Mouse (Mus musculus) inflammation-experienced regulatory T-cells, adult 6 months (primary cell): ENCODE results near the gene Rps6ka5. TPM values are rescaled to one million over a fixed set of nuclear protein-coding genes. Genes with fewer than 3 reads are reported as not detected.

Source experiments
- ATAC-seq: one replicate; pipeline ENCODE4 v1.8.0; 2017
- polyA plus RNA-seq, 3 experiments: library from polyadenylated mRNA; unstranded; fragments of 100-300 nt; shearing (Covaris generic); gene quantifications; one replicate each; pipeline ENCODE4 v1.2.1; 2017

The Rps6ka5 gene
- polyA plus RNA-seq, 3 experiments from 2014 or later = 3.1 to 6.5 (median 5.4) TPM

DNA sequence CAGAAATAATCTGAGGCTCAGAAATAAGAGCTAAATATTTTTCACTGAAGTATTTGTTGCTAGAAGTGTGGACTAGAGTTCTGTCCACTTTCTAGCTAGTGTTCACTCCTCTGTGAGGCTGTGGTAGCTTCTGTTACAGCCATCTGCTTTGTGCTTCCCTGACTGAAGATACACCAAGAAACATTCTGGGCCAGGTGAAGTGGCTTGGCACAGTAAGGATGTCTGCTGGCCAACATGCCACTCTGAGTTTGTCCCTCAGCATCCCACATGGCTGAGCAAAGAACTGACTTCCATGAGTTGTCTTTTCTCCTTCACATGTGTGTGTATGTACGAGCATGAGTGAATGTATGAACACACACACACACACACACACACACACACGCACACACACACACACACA lies 147.6 kb downstream of the Rps6ka5 start:
- ATAC-seq = no peak

GRCm38 (mm10) chr12:100578291-100578690 lies 148.5 kb downstream of the Rps6ka5 start:
- peak; percentile 54 for ATAC-seq

DNA sequence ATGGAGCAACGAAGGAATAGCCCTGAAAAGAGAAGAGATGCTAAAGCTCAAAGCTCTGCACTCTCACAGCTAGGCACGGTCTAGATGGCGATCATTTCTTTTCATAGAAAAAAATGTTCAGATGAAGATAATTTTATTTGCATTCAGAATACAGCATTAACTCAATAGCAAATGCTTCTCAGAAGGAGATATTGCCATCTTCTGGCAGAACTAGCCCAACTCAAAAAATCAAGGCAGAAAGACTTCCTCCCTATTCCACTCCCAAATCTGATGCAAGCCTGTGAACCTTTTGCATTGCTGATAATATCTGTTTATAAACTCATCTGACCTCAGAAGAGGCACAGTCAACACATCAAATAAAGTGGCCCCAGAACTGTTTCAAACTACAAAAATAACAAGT lies 151.0 kb downstream of the Rps6ka5 start:
- no peak for ATAC-seq

DNA sequence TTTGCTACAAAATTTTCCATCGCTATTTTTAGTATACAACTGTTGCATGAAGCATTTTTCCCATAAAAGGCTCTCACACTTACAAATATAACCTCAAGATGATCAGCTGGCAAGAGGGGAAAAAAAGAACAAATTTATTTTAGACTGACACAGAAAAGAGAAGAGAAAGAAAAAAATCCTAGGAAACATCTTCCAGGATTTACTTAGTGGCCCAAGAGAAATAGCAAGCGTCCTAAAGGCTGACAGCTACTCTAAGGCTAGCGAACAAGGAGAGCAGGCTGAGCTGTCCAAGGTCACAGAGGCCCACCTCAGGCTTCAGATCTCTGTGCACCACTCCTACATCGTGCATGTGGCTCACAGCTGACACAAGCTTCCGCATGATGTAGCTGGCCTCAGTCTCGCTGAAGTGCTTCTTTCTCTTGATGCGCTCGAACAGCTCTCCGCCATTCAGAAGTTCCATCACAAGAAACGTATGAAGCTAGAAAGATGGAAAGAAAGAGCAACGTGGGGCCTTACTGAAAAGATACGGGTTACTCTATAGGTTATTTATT lies 156.2 kb downstream of the Rps6ka5 start:
- no peak for ATAC-seq

DNA sequence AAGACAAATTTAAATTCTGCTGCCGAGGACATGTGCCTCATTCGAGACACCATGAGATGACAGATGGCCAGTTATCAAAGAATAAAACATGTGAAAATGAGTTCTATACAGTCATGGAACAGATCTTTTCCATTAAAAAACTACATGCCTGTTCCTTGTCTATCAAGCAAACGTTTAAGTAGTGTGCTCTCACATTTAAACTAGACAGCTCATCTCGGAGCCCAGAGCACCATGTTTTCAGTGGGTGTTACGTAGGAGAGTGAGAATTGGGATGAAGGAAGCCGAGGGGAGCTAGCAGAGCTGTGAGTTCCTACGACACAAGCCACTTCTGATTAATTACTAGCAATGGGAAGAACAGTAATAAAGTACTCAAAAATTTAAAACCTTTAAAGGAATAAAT lies 158.0 kb downstream of the Rps6ka5 start:
- no peak for ATAC-seq

GRCm38 (mm10) chr12:100568105-100568504 lies 158.7 kb downstream of the Rps6ka5 start:
- ATAC-seq = no peak

GRCm38 (mm10) chr12:100567627-100568026 lies 159.2 kb downstream of the Rps6ka5 start:
- no peak for ATAC-seq

- ATAC-seq = no peak
Measured at GRCm38 (mm10) chr12:100553675-100554074, 173.1 kb downstream of the Rps6ka5 start.

DNA sequence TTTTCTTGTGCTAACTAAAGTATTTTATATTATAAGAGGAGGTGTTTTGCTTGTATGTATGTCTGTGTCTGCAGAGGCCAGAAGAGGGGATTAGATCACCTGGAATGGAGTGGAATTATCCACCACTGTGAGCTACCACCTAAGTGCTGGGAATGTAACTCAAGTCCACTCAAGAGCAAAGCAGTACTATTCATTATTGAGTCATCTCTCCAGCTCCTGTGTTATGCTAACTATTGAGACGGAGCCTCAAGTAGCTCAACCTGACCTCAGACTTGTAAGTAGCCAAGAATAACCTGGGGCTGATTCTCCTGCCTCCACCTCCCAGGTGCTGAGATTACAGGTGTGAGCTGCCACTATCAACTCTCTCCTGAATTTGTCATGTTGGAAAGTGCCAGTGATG lies 174.8 kb downstream of the Rps6ka5 start:
- ATAC-seq = no peak

DNA sequence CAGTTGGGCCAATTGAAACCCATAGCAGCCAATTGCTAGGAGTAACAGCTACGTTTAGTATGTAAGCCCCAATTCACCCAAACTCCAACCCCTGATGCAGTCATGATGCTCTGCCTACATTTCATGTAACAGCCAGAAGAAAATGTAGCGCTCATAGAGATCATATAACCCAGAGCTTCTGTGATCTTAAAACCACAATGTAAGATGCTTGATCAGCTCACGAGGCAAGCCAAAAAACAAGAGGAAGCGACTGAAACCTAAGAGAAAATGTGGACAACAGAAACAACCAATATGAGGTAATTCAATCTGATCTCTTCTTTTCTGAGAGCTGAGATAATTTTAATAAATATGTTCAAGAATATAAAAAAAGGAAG lies 182.6 kb downstream of the Rps6ka5 start:
- ATAC-seq = no peak

- no peak for ATAC-seq
Measured at GRCm38 (mm10) chr12:100543437-100544193, 183.2 kb downstream of the Rps6ka5 start.

GRCm38 (mm10) chr12:100542494-100542893 lies 184.3 kb downstream of the Rps6ka5 start:
- no peak for ATAC-seq

- no peak for ATAC-seq
Measured at GRCm38 (mm10) chr12:100542076-100542475, 184.7 kb downstream of the Rps6ka5 start.

GRCm38 (mm10) chr12:100539158-100539714 lies 187.5 kb downstream of the Rps6ka5 start:
- ATAC-seq = no peak

- ATAC-seq = no peak
Measured at GRCm38 (mm10) chr12:100538445-100539157, 188.2 kb downstream of the Rps6ka5 start.

DNA sequence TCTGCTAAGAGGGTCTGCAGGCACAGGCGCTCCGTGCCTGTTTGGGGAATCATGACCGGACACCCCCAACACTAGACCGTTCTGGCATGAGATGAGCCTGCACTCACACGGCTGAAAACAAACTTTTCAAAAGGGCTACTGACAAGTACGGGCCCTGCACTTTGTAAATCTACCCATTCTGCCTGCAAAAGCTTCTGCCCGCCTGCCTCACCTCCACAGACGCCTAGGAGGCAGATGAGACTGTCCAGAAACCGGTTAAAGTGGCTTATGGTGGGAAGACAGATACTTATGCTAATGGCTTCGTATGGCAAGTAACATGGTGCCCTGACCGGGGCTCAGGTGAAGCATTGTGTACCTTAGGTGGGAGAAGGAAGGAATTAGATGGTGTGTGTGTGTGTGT lies 189.7 kb downstream of the Rps6ka5 start:
- no peak for ATAC-seq

GRCm38 (mm10) chr12:100535028-100535427 lies 191.8 kb downstream of the Rps6ka5 start:
- ATAC-seq = no peak

GRCm38 (mm10) chr12:100534028-100534427 lies 192.8 kb downstream of the Rps6ka5 start:
- ATAC-seq = no peak

DNA sequence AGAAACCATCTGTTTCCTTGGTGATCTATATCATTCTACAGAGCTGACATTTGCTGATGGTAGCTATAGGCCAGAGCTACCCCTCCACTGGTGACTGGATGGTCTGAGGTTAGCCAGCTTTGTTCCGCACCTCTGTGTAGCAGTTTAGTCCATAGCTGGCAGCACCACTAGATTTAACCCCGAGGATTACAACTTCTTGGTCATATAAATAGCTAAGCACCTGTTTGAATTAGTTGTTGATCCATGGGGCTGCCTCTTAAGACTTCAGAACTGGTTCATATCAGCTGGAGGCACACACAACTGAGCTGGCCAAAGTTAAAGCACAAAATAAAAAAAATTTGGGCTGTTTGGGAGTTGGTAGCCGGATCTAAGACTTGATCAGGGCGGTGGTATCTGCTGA lies 193.6 kb downstream of the Rps6ka5 start:
- ATAC-seq = no peak

- ATAC-seq = no peak
Measured at GRCm38 (mm10) chr12:100531740-100532139, 195.0 kb downstream of the Rps6ka5 start.

GRCm38 (mm10) chr12:100530871-100531270 lies 195.9 kb downstream of the Rps6ka5 start:
- ATAC-seq = peak; percentile 65

DNA sequence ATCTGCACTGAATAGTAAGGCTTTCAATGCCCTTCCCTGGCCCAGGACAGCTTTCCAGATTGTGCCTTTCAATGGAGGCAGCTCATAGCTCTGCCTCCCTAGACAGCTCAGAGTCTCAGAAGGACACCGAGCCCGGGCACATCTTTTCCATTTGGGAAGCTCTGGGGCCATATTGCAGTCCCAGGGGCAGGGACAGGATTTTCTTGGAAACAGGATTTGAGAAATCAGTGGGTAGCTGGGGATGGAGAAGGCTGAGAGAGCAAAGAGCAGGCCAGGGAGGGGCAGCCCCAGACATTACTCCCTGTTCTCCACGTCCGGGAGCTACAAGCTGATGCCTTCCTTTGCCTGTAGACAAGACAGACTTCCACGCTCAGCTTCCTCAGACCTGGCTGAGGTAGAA lies 197.1 kb downstream of the Rps6ka5 start:
- no peak for ATAC-seq

- no peak for ATAC-seq
Measured at GRCm38 (mm10) chr12:100529172-100529571, 197.6 kb downstream of the Rps6ka5 start.

DNA sequence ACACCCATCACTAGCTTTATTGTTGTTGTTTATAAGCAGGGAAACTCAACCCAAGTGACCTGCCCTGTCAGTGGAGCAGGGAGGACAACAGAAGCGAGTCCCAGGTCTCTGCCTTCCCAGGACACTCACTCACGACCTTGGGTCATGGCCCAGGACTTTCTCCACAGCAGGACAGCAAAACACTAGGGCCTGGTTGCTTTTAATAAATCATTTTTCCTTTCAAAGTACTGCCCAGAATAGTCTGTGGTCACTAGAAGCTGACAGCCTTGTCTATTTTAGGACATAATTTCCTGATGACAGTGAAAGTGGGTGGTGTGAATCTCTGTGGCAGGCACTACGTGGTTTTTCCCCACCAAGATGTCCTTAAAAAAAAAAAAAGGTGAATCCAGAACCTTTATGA lies 198.5 kb downstream of the Rps6ka5 start:
- ATAC-seq = no peak
